Mouse (Mus musculus) cerebellum, postnatal 4 days (tissue): Measurements from ENCODE around the gene Defb22.
A peak's percentile ranks its signal among the peaks of the same experiment; 100 is the strongest.

Experiments used
- DNase-seq, 2 experiments: peaks; one replicate each; pipeline ENCODE4 v3.0.0; 2022; ENCODE audit warnings: low spot score in 2 of 2, mixed read lengths in 1 of 2

Defb22 gene

DNA sequence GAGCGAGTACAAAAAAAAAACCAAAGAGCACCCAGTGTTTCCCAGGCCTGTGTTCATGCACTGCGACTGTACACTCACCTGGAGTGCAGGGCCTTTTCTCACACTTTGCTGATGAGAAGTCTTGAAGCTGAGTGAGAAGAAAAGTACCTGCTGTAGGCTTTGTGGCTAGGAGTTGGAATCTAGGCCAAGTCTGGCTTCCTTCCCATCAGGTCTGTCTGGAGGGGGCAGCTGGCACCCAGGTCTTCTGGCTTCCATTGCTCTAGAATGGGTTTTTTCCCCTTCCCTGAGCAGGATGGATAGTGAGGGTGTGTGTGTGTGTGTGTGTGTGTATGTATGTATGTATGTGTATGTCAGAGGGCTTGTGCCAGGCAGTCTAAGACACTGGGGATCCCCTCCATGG lies 50.1 kb downstream of the Defb22 start:
- no peak for DNase-seq

- DNase-seq: no peak
These were observed 51.0 kb downstream of the Defb22 start for GRCm38 (mm10) chr2:152438963-152439362.

- DNase-seq: peak; percentile 82 to 90
These were observed 52.7 kb downstream of the Defb22 start for GRCm38 (mm10) chr2:152436983-152437860.

DNA sequence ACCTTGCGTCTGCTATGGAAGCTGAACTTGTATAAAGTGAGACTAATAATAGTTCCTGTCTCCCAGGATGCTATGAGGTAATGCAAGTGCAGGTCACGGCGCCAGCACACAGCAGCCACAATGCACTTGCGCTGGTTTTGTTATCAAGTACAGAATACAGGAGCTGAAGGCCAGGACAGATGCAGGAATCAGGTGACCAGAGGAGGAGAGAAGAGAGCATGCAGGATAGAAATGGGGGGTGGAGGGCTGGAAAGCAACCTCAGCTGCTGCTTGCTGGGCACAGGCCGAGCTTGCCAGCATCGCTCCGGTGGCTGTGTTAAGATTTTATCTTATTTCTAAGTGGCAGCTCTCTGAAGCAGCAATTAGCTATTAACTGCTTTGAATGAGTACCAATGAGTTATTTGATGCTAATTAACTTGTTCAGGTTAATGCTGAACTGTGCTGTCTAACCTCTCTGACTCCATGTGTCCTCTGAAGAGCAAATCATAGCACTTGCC lies 53.5 kb downstream of the Defb22 start:
- DNase-seq: no peak
